Mouse (Mus musculus) B cell, adult 2 months (primary cell): Measurements from ENCODE around the gene Tjp1.

Experiments used
- DNase-seq, 2 experiments: peaks; one replicate each; pipeline ENCODE4 v3.0.0; 2022

The Tjp1 gene

DNA sequence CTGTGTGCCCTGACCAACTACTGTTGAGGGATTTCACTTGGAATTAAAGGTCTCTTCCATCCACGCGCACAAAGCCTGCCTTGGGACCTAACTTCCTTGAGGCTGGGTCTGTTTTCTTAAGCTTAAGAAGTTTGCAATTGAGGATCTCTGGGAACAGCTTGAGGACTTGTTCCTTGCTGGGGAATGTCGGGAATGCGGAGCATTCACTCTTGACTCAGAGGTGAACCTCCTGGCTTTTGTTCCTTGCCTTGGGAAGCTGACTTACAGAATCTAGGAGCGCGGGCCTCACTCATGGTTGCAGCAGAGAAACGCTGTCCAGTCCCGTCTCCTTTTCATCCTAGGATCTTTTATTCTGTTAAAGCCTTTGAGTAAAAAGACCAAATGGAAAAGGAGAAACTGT, 97.2 kb downstream of the Tjp1 start:
- no peak for DNase-seq

DNA sequence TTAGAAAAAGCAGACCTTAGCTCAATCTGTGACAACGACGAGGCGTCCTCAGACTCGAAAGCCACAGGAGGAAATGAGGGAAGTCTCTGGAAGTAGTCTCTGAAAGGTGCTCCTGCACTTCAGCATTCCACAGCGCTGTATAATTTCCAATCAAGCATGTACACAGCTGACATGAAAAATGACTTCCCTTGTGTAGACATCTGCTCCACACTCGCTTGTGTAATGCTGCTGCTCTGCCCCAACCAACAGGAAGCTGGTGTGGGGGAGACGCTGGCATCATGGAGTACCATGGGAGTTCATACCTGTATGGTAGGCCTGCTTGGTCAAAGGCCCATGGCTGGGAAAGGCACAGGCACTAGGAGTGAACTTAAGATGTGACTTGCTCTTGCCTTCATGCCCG, 103.1 kb downstream of the Tjp1 start:
- DNase-seq: no peak

DNA sequence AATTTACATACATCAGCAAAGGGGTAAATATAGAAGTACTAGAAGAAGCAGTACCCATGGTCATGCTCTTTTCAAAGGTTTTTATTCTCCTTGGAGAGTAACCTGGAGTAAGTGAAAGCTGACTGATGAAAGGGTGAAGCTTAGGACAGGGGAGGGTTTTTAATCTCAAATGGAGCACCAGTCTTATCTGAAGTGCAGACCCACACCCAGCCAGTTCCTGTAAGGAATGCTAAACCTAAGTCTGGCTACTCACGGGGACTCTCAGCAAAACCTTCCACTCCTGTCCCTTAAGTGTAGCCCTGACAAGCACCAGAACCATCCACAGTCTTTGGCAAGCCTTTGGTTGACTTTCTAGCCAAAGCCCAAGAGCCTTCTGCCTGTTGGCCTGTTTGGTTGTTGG, 105.1 kb downstream of the Tjp1 start:
- no peak for DNase-seq

DNA sequence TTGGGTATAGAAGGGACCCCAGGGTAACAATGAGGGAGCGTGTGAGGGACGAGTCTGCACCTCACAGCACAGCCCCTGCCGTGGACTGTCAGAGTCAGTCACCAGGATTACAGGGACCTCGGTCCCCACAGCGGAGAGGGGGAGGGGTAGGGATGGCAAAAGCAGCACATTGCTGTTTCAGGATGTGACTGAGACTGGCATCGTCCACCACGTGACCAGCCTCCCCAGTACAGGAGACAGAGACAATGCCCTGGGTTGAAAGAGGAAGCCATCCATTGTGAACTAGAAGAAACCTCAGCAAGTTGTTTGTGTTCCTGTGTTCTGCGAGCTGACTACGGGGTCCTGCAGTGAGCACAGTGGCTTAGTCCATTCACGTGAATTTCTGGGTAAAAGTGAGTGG, 106.1 kb downstream of the Tjp1 start:
- DNase-seq: no peak

DNA sequence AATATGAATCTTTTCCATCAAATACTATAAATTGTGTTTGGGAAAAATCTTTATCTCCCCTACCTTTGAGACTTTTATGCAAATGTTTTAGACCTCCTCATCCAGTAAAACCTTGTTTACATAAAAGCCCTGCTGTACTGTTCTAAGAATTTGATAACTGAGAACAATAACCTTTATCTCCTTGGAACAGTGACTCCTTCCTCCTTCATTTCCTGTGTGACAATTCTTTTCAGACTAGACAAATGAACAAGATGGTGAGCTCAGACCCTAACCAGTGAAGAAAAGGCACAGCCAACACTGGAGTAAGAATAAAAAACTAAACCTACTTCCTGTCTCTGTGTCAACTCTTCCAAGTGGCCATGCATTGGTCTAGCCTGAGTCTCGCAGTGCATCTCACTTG, 107.7 kb downstream of the Tjp1 start:
- DNase-seq: no peak

DNA sequence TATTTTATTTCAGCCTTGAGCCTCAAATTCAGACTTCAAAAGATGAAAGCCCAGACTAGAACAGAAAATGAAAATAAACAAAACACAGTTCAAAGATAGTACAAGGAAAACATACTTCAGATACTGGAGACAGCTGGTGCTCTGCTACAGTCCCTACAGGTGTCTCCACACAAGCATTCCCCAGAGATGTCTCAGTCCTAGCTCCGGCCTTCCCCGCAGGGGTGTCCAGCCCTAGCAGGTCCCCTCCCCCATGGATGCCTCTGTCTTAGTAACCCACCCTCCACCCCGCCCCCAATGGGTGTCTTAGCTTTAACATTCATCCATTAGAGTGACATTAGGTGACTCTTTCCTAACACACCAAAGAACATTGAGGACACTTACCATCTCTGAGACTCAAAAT, 108.6 kb downstream of the Tjp1 start:
- no peak for DNase-seq

DNA sequence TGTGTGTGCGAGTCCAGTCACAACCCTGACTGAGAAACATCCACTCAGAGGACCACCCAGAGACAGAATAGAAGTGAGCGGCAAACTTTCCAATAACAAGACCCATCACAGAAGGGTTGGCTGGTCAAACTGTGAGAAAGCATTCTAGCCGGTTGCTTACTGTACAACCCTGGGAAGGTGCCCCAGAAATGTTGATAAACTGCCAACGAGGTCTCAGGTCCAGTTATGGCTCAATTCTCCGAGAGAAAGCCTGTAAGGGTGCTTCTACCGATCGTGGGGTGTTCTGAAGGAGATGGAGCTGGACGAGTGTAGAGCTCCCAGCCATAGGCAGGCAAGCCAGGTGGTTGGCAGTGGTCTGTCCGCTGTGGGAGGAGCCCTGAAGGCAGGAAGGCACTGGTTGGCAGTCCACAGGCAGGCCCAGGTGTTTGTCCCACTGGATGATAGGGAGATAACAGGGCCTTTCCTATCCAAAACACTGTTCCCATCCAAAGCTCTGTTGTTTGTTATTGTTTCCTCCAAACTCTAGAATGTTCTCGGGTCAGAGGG, 109.1 kb downstream of the Tjp1 start:
- DNase-seq: no peak

DNA sequence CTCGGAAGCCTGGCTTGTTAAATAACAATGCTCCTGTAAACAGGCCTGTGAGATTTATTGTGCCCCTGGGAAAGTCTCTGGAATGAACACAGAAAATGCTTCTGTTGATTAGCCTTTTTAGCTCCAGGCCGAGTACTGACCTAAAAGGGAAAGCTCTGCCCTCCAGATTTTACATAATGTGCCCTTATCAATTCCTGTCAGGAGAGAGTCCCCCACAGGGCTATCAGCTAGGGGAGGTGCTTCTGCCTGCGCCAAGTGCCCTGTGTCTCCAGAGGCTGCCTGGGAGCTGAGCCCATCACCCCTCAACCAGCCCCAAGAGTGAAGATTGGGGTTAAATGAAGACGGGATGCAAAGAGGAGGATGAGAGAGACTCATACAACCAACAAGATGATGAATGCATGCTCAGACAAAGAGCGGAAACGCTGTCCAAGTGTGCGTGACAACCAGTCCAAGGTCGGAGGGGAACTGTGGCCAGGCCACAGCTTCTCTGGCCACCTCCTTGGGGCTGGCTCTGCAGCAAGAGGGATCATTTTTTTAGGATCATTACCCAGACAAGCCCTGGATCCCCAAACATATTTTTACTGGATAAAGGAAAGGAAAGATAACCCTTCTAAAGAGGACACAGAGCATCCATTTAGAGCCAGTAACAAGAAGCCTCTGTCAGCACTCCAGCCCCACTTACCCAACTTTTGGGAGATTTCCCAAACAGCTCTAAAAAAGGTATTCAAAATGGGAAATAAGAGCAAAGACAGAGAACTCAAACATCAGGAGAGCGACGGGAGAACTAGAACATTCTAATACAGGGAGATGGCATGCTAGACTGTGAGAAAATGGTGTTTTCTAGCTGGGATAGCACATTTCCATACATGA, 110.1 kb downstream of the Tjp1 start:
- no peak for DNase-seq

DNA sequence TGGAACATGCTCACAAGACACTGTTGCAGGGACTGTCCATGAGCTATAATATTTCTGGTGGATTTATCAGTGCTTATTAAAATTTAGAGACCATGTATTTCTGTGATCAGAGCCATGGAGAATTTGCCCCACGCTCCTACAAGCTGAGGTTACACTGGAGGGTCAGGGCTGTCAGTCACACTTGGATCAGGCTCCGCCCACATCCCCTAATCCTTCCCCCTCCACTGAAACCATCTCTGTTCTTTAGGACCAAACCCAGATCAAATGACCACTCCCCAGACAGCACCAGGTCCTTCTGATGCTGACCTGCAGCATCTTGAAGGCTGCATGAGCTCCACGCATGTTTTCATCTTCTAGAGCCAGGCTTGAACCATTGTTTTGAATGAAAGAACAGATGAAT, 111.1 kb downstream of the Tjp1 start:
- DNase-seq: no peak

DNA sequence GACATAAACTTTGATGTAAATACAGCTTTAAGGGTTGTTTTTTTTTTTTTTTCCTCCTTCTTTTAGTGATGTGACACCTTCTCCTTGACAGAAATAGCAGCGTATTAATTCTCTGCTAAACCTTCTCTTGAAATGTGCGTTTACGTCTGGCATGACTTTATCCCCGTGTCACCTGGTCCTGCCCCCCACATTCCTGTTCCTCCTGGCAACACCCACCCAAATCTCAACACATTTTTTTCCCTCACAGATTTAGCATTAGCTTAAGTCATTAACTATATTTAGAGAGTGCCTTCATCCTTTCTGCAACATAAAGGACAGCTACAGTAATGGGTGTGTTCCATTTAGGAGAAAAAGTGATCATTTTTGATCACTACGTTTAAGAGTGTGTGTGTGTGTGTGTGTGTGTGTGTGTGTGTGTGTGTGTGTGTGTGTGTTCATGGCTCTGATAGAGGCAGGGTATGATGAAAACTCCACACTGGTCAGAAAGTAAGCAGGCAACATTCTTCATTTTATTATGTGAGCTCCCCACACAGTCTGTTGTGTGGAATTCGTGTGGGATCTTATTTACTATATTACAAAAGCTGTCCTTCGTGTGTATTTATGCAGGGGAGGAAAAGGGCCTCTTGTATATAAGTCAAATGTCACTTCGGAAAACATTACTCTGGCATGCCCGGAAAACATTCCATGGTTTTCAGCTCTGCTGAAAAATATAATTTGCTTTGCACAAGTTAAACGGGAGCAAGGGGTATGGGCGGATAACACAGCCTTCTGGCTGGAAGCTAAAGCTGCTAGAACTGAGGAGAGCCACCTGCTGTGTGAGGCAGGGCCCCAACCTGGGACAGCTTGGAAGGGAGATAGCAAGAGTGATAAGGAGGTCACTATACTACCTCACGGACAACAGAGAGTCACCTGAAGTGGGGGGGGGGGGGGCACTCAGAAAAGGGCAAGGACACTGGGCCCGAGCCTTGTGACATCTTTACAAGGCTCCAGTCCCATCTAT, 113.3 kb downstream of the Tjp1 start:
- DNase-seq: no peak

DNA sequence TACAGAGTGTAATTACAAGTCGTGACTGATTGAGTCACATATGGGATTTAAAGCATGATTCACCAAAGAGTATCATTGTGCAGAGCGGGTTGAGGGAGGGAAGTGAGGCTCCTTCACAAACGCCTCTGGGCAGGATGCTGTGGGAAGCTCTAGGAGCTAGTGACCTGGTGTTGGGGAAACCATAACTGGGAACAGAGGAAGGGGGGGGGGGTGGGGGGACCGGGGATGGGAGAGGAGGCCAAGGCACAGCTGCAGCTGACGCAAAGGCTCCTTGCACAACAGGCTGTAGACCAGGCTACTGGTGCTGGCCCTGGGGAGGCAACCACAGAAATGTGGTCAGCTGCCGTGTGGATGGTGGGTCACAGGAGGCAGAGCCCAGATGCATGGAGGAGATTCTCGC, 116.9 kb downstream of the Tjp1 start:
- DNase-seq: no peak

DNA sequence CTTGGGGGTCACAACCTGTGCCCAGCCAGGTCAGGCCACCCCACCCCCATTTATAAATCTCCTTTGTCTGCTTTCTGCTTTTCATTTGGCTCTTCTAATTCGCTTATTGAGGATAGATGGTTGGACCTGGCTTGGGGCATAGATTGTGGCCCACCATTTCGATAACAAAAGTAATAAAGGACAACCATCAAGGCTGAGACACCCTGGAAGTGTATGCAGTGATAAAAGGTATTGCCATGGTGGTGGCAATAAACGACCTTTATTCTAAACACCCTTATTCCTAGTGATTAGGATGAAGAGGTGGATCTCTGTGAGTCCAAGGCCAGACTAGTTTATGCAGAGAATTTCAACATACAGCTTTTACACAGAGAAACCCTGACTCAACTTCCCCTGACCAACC, 121.2 kb downstream of the Tjp1 start:
- no peak for DNase-seq

DNA sequence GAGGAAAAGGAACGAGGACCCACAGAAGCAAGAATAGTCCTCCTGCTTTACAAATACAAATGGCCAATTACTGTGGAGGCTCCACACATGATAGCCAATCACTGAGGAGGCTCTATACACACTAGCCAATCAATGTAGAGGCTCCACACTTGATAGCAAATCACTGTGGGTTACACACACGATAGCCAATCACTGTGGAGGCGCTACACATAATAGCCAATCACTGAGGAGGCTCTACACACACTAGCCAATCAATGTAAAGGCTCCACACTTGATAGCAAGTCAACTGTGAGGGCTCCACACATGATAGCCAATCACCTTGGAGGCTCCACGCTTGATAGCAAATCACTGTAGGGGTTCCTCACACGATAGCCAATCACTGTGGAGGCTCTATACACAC, 125.1 kb downstream of the Tjp1 start:
- no peak for DNase-seq

DNA sequence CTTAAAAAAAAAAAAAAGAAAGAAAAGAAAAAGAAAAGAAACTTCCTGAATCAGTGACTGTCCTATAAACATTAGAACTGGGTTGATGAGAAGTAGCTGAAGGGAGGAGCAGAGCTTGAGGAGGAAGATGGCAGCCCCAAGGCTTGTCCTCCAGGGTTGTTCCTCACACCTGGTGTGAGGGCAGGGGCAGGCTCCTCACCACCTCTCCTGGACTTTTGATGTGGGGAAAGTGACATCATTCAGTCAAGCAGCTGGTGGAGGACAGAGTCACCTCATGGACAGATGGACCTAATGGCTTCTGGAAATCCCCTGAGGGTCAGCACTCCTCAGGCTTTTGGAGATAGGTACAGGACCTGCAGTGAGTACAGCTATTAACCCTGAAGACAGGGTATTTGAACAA, 126.0 kb downstream of the Tjp1 start:
- no peak for DNase-seq

DNA sequence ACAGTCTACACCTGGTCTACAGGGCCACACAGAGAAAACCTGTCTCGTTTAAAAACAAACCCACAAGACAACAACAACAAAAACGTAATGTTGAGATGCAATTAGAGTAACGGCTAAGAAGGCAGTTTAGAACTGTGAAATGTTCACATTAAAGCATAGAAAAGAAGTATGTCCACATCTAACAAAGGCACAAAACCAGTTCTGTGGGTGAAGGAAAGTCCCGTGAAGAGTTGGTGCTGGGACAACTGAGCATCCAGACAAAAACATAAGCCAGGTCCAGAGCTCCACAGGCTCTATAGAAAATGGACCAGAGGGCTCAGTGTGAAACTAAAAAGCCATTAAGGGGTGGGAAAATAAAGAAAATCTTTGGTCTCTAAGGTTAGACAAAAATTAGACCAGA, 131.7 kb downstream of the Tjp1 start:
- no peak for DNase-seq

DNA sequence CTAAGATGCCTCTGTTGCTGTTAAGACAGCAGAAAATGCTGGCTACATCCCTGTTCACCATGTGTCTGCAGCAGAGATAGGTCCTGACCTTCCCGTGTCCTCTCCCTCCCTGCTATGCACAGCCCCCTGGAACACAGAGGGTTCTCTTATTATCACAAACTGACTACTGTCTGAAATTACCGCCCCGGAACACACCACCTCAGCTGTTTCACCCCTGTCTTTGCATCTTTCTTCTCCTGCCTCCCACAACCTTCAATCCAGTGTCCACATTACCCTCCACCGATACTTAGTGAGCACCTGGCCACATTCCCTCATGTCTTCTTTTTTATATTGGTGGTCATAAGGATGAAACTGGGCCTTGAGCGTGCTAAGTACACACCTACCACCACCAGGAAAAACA, 132.4 kb downstream of the Tjp1 start:
- DNase-seq: no peak

DNA sequence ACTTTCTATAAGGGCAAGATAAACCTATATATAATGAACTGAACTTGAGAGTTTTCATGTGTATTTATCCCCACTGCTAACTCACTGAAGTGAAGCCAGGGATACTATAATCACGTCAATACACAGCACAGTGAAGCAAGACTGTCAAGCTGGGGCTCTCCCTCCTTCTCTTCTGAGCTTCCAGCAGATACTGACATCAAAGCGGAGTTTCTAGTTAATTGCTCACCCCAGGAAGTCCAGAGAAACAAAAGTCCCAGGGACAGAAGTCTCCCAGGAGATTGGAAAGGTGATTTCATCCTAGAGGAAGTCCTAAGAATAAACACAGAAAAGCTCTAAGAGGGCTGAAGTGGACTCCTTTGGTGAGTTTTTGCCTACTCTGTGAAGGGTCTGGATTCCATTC, 132.9 kb downstream of the Tjp1 start:
- no peak for DNase-seq

DNA sequence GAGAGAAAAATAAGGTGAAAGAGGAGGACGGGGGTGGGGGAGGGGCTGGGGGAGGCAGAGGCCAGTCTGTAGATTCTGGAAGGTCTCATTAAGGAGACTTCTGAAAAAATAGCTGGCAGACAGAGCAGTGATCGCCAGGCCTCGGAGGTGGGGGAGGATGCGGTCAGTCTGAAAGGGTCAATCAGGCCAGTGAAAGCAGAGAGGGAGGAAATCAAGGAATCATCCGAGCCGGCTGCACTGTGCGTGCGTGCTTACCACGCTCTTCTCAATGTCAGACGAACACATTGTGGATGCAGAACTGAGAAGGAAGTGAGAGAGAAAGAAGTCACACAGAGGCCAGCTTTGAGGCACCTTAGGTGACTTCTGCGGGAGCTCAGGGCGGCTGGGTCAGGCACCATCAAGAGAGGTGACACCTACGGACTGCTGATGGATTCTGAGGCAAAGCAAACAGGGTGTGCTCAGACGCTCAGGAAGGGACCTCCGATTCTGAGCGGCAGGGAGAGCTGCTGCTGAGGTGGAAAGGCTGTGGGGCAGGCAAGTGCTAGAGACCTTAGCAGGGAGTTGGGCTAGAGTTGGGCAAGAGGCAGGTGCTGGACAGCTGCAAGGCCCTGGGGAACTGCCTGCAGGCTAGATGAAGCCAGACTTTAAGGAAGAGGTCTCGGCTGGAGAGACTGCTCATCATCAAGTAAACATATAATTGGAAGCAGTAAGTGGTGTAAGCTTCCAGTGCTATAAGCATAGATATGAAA, 133.7 kb downstream of the Tjp1 start:
- DNase-seq: no peak

DNA sequence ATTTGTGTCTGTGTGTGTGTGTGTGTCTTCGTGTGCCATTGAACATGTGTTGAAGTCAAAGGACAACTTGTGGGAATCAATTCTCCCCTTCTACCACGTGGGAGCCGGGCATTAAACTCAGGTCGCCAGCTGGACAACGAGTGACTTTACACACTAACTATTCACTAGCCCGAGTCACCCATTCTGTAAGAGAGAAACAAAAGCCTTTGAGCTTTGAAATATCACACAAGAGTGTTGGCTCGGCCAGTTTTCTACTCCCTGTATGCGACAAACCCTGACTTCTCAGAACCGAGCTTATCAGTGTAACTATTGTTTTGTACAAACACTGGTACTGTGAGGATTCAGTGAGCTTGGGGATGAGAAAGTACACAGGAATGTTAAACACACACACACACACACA, 134.6 kb downstream of the Tjp1 start:
- no peak for DNase-seq

DNA sequence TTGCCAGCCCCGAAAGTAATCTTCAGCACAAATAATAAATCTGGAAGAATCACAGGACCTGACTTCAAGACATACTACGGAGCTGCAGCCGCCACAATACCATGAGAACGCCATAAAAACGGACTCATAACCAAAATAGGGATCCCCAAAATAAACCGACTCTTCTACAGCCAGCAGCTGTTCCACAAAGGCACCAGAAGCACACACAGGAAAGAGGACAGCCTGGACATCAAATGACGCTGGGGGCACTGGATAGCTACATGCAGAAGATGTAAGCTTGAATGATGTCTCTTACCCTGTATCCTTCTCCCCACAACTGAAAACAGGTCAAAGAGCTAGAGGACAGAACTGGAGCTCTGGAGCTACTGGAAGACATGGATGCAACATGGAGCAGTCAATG, 138.0 kb downstream of the Tjp1 start:
- DNase-seq: no peak

DNA sequence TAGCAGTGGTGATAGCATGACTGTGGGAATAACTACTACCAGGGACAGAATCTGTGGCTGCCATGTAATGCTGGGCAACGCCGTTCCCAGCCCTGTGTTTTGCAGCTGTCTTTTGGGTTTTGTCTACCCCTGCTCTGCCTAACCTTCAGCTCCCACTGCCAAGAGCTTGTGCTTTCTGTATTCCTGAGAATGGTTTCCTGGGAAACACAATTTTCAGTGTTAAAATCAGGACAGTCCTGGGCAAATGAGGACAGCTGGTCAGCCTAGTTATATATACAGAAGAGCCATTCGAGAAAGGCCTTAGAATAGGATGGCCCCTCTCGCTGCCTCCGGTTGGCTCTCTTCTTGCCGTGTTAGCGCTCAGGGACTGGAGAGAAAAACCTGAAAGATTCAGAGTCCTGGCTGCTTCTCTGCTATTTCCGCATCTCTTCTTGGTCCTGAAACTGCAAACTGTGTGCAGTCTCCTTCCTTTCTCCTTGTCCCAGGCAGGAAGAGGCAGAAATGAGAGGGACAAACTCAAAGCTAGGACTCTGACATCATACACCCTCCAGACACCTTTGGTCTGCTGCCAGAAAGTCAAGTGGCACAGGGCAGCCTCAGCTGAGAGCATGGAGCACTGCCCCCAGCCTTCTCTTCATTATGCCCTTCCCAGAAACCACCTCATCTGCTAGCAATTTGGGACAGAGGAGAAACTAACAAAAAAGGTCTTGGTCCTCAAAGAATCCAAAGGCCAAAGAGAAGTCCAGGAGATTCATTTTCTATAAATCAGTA, 139.2 kb downstream of the Tjp1 start:
- no peak for DNase-seq

DNA sequence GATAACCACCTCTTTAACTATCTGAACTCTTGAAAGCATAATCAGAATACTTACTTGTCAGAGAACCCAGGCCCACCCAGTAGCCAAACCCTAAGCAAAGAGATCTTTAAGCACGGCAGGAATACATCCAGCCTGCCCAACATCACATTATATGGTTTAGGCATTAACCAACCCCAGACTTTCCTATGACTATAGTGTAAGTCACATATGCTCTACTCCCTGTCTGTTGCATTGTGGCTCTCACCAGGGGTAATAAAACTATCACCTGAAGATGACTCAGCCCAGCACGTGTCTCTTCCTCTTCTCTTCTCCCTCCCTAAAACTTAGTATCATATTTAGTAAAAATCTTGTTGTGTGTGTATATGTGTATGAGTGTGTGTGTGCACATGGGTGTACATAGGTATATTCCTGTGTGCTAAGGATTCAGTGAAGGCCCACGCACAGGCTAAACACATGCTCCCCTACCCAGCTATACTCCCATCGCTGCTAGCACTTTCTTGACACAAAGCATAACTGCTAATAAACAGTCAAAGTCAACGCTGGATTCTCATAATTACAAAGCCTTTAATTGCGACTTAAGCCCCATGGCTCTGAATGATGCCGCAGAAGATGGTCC, 139.9 kb downstream of the Tjp1 start:
- DNase-seq: no peak
